Mouse (Mus musculus): ENCODE measurements at regions not wholly inside any gene's neighbourhood (a gene's known extent, or its start where the extent isn't known, plus 50 kb on each side); places are given as distances from the start of the nearest gene placed in this dataset.
A peak's percentile ranks its signal among the peaks of the same experiment; 100 is the strongest.

GRCm38 (mm10) chr9:33070116-33070515, 434.1 kb downstream of the Ets1 start:
- H3K79me2 ChIP-seq (replicated peaks; ENCODE audit: control insufficient read depth, insufficient read depth, low read length) = no peaks in the 10 kb centered on the region
- no peaks in the 10 kb centered on the region for H3K27me3 ChIP-seq (ENCODE audit: control insufficient read depth, insufficient read depth, low read length)
- H3K9ac ChIP-seq (ENCODE audit: low read depth, low read length) = no peak overlapping the region
- H3K27ac ChIP-seq = no peak overlapping the region
- H3K36me3 ChIP-seq (ENCODE audit: control insufficient read depth, insufficient read depth, low read length) = no peaks in the 10 kb centered on the region
- 86% methylated on average over 3 of the region's 3 CpGs for WGBS
- DNase-seq = no peak
- H3K4me3 ChIP-seq = no peak overlapping the region
- H3K4me1 ChIP-seq (ENCODE audit: control insufficient read depth, insufficient read depth, low read length) = no peaks in the 10 kb centered on the region
- intact Hi-C loops (cut with DNase I) = loop anchor here (10.0 kb wide), 1 partner anchor 85 kb away; no protein-coding TSS in a partner anchor
- TF ChIP-seq POLR2A (IDR thresholded peaks at IDR 0.05; ENCODE audit: insufficient read depth, low read depth, low read length) = no peak
- TF ChIP-seq CTCF (IDR thresholded peaks at IDR 0.05) = no peak
- TF ChIP-seq EP300 (IDR thresholded peaks at IDR 0.05; ENCODE audit: insufficient read depth, low read depth, low read length) = no peak

DNA sequence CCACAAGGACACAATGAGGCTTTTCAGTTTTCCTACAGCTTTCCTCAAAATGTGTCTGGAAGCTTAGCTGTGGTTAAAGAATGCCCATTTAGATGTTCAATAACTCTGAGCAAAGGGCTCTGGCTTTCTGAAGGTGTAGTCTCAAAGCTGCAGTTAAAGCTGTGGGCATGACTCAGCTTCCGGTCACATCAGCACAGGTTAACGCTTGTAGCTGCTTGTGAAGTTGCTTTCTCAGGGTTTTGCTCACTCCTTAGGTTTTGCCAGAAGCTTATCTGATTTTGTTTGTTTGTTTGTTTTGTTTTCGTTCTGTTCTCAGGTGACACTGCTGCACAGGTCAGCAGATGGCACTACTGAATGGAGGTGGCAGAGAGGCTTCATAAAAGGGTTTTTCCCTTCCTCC, 444.2 kb downstream of the Ets1 start:
- no peak for DNase-seq
- Histone ChIP-seq H3K4me1 (ENCODE audit: control insufficient read depth, insufficient read depth, low read length) (peaks cover 2% of the 10 kb centered on the region; the same call in 1 of the 2 replicates), H3K27me3 (ENCODE audit: control insufficient read depth, insufficient read depth, low read length) (no peaks in the 10 kb centered on the region), H3K27ac (no peak overlapping the region), H3K79me2 (replicated peaks; ENCODE audit: control insufficient read depth, insufficient read depth, low read length) (no peaks in the 10 kb centered on the region), H3K9ac (ENCODE audit: low read depth, low read length) (no peak overlapping the region), H3K36me3 (ENCODE audit: control insufficient read depth, insufficient read depth, low read length) (no peaks in the 10 kb centered on the region), H3K4me3 (no peak overlapping the region)
- intact Hi-C loops (cut with DNase I) = loop anchor here (1.0 to 5.0 kb wide), 2 partner anchors 490 to 678 kb away; no protein-coding TSS in a partner anchor
- TF ChIP-seq EP300 (IDR thresholded peaks at IDR 0.05; ENCODE audit: insufficient read depth, low read depth, low read length) (no peak), POLR2A (IDR thresholded peaks at IDR 0.05; ENCODE audit: insufficient read depth, low read depth, low read length) (no peak), CTCF (IDR thresholded peaks at IDR 0.05) (no peak)
- WGBS = 51% methylated on average over 3 of the region's 3 CpGs

DNA sequence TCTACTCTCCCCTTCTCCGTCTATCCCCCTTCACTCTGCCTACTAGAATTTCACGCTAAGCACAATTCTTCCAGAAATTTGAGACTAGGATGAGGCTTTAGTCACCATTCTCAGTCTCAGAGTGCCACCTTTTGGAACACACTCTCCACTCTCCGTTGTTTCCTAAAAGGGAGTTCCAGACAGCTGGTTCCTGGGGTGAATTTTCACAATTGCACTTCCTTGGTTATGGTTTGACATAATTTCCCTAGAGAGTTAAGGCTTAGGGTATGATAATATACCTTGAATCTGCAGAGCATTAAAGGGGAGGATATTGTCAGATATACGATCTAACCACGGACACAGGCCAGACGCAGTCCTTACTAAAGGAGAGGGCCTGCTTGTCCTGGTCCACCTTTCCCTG, 444.8 kb downstream of the Ets1 start:
- TF ChIP-seq EP300 (IDR thresholded peaks at IDR 0.05; ENCODE audit: insufficient read depth, low read depth, low read length) (no peak), POLR2A (IDR thresholded peaks at IDR 0.05; ENCODE audit: insufficient read depth, low read depth, low read length) (no peak), CTCF (IDR thresholded peaks at IDR 0.05) (peak; percentile 79)
- H3K4me3 ChIP-seq = no peak overlapping the region
- peaks cover 2% of the 10 kb centered on the region; the same call in 1 of the 2 replicates for H3K4me1 ChIP-seq (ENCODE audit: control insufficient read depth, insufficient read depth, low read length)
- H3K79me2 ChIP-seq (replicated peaks; ENCODE audit: control insufficient read depth, insufficient read depth, low read length) = no peaks in the 10 kb centered on the region
- intact Hi-C loops (cut with DNase I) = loop anchor here (1.0 to 5.0 kb wide), 2 partner anchors 490 to 678 kb away; no protein-coding TSS in a partner anchor
- DNase-seq = peak; percentile 14 to 24
- no peak overlapping the region for H3K27ac ChIP-seq
- no peak overlapping the region for H3K9ac ChIP-seq (ENCODE audit: low read depth, low read length)
- no peaks in the 10 kb centered on the region for H3K36me3 ChIP-seq (ENCODE audit: control insufficient read depth, insufficient read depth, low read length)
- 28% methylated on average over 6 of the region's 6 CpGs for WGBS
- no peaks in the 10 kb centered on the region for H3K27me3 ChIP-seq (ENCODE audit: control insufficient read depth, insufficient read depth, low read length)

- no peaks in the 10 kb centered on the region for H3K79me2 ChIP-seq (replicated peaks; ENCODE audit: control insufficient read depth, insufficient read depth, low read length)
- no peak overlapping the region for H3K4me3 ChIP-seq
- intact Hi-C loops (cut with DNase I) = no loop called here
- no peak overlapping the region for H3K9ac ChIP-seq (ENCODE audit: low read depth, low read length)
- 66% methylated on average over 3 of the region's 3 CpGs for WGBS
- no peaks in the 10 kb centered on the region for H3K27me3 ChIP-seq (ENCODE audit: control insufficient read depth, insufficient read depth, low read length)
- TF ChIP-seq EP300 (IDR thresholded peaks at IDR 0.05; ENCODE audit: insufficient read depth, low read depth, low read length) (no peak), CTCF (IDR thresholded peaks at IDR 0.05) (no peak), POLR2A (IDR thresholded peaks at IDR 0.05; ENCODE audit: insufficient read depth, low read depth, low read length) (no peak)
- DNase-seq = no peak
- H3K27ac ChIP-seq = no peak overlapping the region
- no peaks in the 10 kb centered on the region for H3K36me3 ChIP-seq (ENCODE audit: control insufficient read depth, insufficient read depth, low read length)
- no peaks in the 10 kb centered on the region for H3K4me1 ChIP-seq (ENCODE audit: control insufficient read depth, insufficient read depth, low read length)
Measured at GRCm38 (mm10) chr9:33089977-33090376, 454.0 kb downstream of the Ets1 start.

GRCm38 (mm10) chr9:33091664-33092063, 455.6 kb downstream of the Ets1 start:
- Histone ChIP-seq H3K27me3 (ENCODE audit: control insufficient read depth, insufficient read depth, low read length) (no peaks in the 10 kb centered on the region), H3K4me3 (no peak overlapping the region), H3K27ac (no peak overlapping the region), H3K36me3 (ENCODE audit: control insufficient read depth, insufficient read depth, low read length) (no peaks in the 10 kb centered on the region), H3K9ac (ENCODE audit: low read depth, low read length) (no peak overlapping the region), H3K79me2 (replicated peaks; ENCODE audit: control insufficient read depth, insufficient read depth, low read length) (no peaks in the 10 kb centered on the region), H3K4me1 (ENCODE audit: control insufficient read depth, insufficient read depth, low read length) (no peaks in the 10 kb centered on the region)
- DNase-seq = no peak
- intact Hi-C loops (cut with DNase I) = no loop called here
- WGBS = 53% methylated on average over 3 of the region's 3 CpGs
- TF ChIP-seq EP300 (IDR thresholded peaks at IDR 0.05; ENCODE audit: insufficient read depth, low read depth, low read length) (no peak), CTCF (IDR thresholded peaks at IDR 0.05) (no peak), POLR2A (IDR thresholded peaks at IDR 0.05; ENCODE audit: insufficient read depth, low read depth, low read length) (no peak)

DNA sequence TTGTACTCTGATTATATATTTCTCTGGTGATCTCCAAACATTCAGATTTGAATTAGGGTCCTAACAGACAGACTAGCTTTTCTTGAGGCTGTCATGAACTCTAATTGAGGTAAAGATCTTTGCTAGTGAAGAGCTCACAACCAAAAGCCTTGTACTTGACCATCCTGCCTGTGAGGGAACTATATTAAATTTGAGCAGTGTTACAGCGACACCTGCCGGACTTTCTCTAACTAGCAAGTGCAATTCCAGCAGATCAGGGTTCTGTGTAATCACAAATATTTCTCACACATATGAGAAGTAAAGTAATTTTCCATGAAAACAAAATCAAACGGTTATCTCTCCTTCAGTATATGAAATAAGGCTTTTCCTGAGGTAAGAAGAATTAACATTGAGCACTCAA, 459.6 kb downstream of the Ets1 start:
- Histone ChIP-seq H3K27ac (no peak overlapping the region), H3K4me3 (no peak overlapping the region), H3K9ac (ENCODE audit: low read depth, low read length) (no peak overlapping the region), H3K79me2 (replicated peaks; ENCODE audit: control insufficient read depth, insufficient read depth, low read length) (no peaks in the 10 kb centered on the region), H3K27me3 (ENCODE audit: control insufficient read depth, insufficient read depth, low read length) (no peaks in the 10 kb centered on the region), H3K36me3 (ENCODE audit: control insufficient read depth, insufficient read depth, low read length) (no peaks in the 10 kb centered on the region), H3K4me1 (ENCODE audit: control insufficient read depth, insufficient read depth, low read length) (peaks cover 2% of the 10 kb centered on the region)
- intact Hi-C loops (cut with DNase I) = loop anchor here (1.0 to 5.0 kb wide), 5 partner anchors 152 to 823 kb away; no protein-coding TSS in a partner anchor
- TF ChIP-seq EP300 (IDR thresholded peaks at IDR 0.05; ENCODE audit: insufficient read depth, low read depth, low read length) = no peak
- TF ChIP-seq CTCF (IDR thresholded peaks at IDR 0.05) = peak; percentile 93; the same call in 1 of the 2 replicates
- TF ChIP-seq POLR2A (IDR thresholded peaks at IDR 0.05; ENCODE audit: insufficient read depth, low read depth, low read length) = no peak
- 0% methylated on average over 3 of the region's 3 CpGs for WGBS
- peak; percentile 60 to 76 for DNase-seq

Data from heart, adult 2 months (tissue).